Mouse (Mus musculus) bone marrow, adult 2 months (tissue): ENCODE measurements at regions not wholly inside any gene's neighbourhood (a gene's known extent, or its start where the extent isn't known, plus 50 kb on each side); places are given as distances from the start of the nearest gene placed in this dataset.

ENCODE experiments used
- CTCF ChIP-seq: fragments of 200-500 bp; IDR thresholded peaks from 2 replicates; pipeline ENCODE4 v1.5.1; 2011; ENCODE audit warnings: low read length, control low read depth; ENCODE audit not compliant: control insufficient read depth, insufficient read depth
- POLR2A ChIP-seq: fragments of 200-500 bp; IDR thresholded peaks from 2 replicates; pipeline ENCODE4 v1.6.1; 2011; ENCODE audit warnings: low read depth, mild to moderate bottlenecking, control low read depth, low read length, borderline replicate concordance; ENCODE audit not compliant: control insufficient read depth

- TF ChIP-seq CTCF, result no peak
- no peak for TF ChIP-seq POLR2A
Measured at GRCm38 (mm10) chr11:18528568-18528967, 490.2 kb downstream of the Meis1 start.
